Mouse (Mus musculus): ENCODE results near the gene Hs6st3.

The Hs6st3 gene

GRCm38 (mm10) chr14:119665741-119666141 is 527.6 kb downstream of the Hs6st3 start:
- no peak for DNase-seq

GRCm38 (mm10) chr14:119667421-119667820 is 529.3 kb downstream of the Hs6st3 start:
- DNase-seq = no peak

- DNase-seq = no peak
These were observed 532.9 kb downstream of the Hs6st3 start for GRCm38 (mm10) chr14:119670836-119671587.

GRCm38 (mm10) chr14:119678574-119678973 is 540.4 kb downstream of the Hs6st3 start:
- no peak for DNase-seq

GRCm38 (mm10) chr14:119680052-119680451 is 541.9 kb downstream of the Hs6st3 start:
- DNase-seq = no peak

GRCm38 (mm10) chr14:119687885-119688284 is 549.7 kb downstream of the Hs6st3 start:
- DNase-seq = no peak

GRCm38 (mm10) chr14:119699982-119700381 is 561.8 kb downstream of the Hs6st3 start:
- DNase-seq = no peak

- DNase-seq = no peak
These were observed 576.6 kb downstream of the Hs6st3 start for GRCm38 (mm10) chr14:119714712-119715111.

- DNase-seq = no peak
These were observed 579.2 kb downstream of the Hs6st3 start for GRCm38 (mm10) chr14:119717323-119717722.

GRCm38 (mm10) chr14:119725102-119725501 is 587.0 kb downstream of the Hs6st3 start:
- no peak for DNase-seq

- DNase-seq = no peak
These were observed 593.4 kb downstream of the Hs6st3 start for GRCm38 (mm10) chr14:119731436-119732080.

GRCm38 (mm10) chr14:119732219-119732618 is 594.1 kb downstream of the Hs6st3 start:
- DNase-seq = no peak

- DNase-seq = no peak
These were observed 599.3 kb downstream of the Hs6st3 start for GRCm38 (mm10) chr14:119737408-119737961.

GRCm38 (mm10) chr14:119741791-119742190 is 603.6 kb downstream of the Hs6st3 start:
- DNase-seq = no peak

- no peak for DNase-seq
These were observed 623.2 kb downstream of the Hs6st3 start for GRCm38 (mm10) chr14:119761376-119761775.

GRCm38 (mm10) chr14:119772040-119772439 is 633.9 kb downstream of the Hs6st3 start:
- no peak for DNase-seq

GRCm38 (mm10) chr14:119776261-119776660 is 638.1 kb downstream of the Hs6st3 start:
- no peak for DNase-seq

GRCm38 (mm10) chr14:119779982-119780588 is 641.9 kb downstream of the Hs6st3 start:
- DNase-seq = no peak

GRCm38 (mm10) chr14:119781111-119781510 is 643.0 kb downstream of the Hs6st3 start:
- DNase-seq = no peak

GRCm38 (mm10) chr14:119789457-119789856 is 651.3 kb downstream of the Hs6st3 start:
- DNase-seq = no peak

GRCm38 (mm10) chr14:119797172-119797850 is 659.2 kb downstream of the Hs6st3 start:
- no peak for DNase-seq

GRCm38 (mm10) chr14:119798561-119798960 is 660.4 kb downstream of the Hs6st3 start:
- DNase-seq = no peak

GRCm38 (mm10) chr14:119800856-119801255 is 662.7 kb downstream of the Hs6st3 start:
- no peak for DNase-seq

All from lung, adult 18-20 months (tissue).